In genomic region chr5:32197698-32198097, GRCm38 (mm10) we compare ENCODE assay signal across 8 mouse cellular contexts. TPM values are rescaled to one million over a fixed set of nuclear protein-coding genes. Genes with fewer than 3 reads are reported as not detected.
DNase-seq lines count a peak whose midpoint lies in the region; ATAC-seq and TF ChIP-seq lines count a peak whose summit lies in the region.

No protein-coding gene starts in this region.

- no peaks in the 10 kb centered on the region for H3K9me3 ChIP-seq in heart, embryonic 16.5 days (replicated peaks; ENCODE audit: control insufficient read depth, low read length)
- H3K9me3 ChIP-seq in liver, postnatal 0 days (ENCODE audit: low read length) = no peaks in the 10 kb centered on the region

- no peaks in the 10 kb centered on the region for H3K27me3 ChIP-seq in heart, embryonic 16.5 days (ENCODE audit: control insufficient read depth, insufficient read depth, low read length)
- no peaks in the 10 kb centered on the region for H3K27me3 ChIP-seq in liver, postnatal 0 days (ENCODE audit: insufficient read depth, low read length)

- ATAC-seq in heart, embryonic 16.5 days (replicated peaks; ENCODE audit: extremely low read depth, insufficient read depth, low FRiP score) = peak; percentile 77
- peak; percentile 75 for ATAC-seq in liver, postnatal 0 days

- no peak overlapping the region for H3K27ac ChIP-seq in heart, embryonic 16.5 days (ENCODE audit: low read length)
- no peak overlapping the region for H3K27ac ChIP-seq in liver, postnatal 0 days (ENCODE audit: low read depth)

- H3K4me3 ChIP-seq in heart, embryonic 16.5 days (ENCODE audit: low read length) = no peak overlapping the region
- no peak overlapping the region for H3K4me3 ChIP-seq in liver, postnatal 0 days (ENCODE audit: low read depth, low read length)

- no peak for TF ChIP-seq EP300 in liver, postnatal 0 days (IDR thresholded peaks at IDR 0.05; ENCODE audit: low read depth)

- no peaks in the 10 kb centered on the region for H3K4me1 ChIP-seq in heart, embryonic 16.5 days (ENCODE audit: control insufficient read depth, insufficient read depth, low read length)
- peaks cover 11% of the 10 kb centered on the region; the same call in 1 of the 2 replicates for H3K4me1 ChIP-seq in liver, postnatal 0 days (ENCODE audit: insufficient read depth)

- peak; percentile 89 for DNase-seq in ES-CJ7 (ENCODE audit: low read depth, low spot score)
- DNase-seq in brain, embryonic 18.5 days (ENCODE audit: low read depth, low spot score) = peak; percentile 6
- DNase-seq in fibroblast of lung, adult 2 months (ENCODE audit: low read depth) = peak; percentile 82
- peak; percentile 97 for DNase-seq in layer of hippocampus, adult 11-12 months (ENCODE audit: low spot score)
- peak; percentile 91 for DNase-seq in liver, postnatal 0 days
- DNase-seq in ovary, postnatal 36 days (ENCODE audit: low spot score) = peak; percentile 89
- DNase-seq in thymus, postnatal 14 days = peak; percentile 90

- WGBS in heart, embryonic 16.5 days = 3% methylated on average over 4 of the region's 4 CpGs
- WGBS in liver, postnatal 0 days (ENCODE audit: insufficient replicate concordance) = 5% methylated on average over 4 of the region's 4 CpGs

- peak; percentile 96 for TF ChIP-seq CTCF in liver, postnatal 0 days (IDR thresholded peaks at IDR 0.05; ENCODE audit: low read depth)

- H3K36me3 ChIP-seq in heart, embryonic 16.5 days (ENCODE audit: control insufficient read depth, insufficient read depth) = no peaks in the 10 kb centered on the region
- no peaks in the 10 kb centered on the region for H3K36me3 ChIP-seq in liver, postnatal 0 days (replicated peaks; ENCODE audit: insufficient read depth, low read length)

- H3K4me2 ChIP-seq in heart, embryonic 16.5 days (ENCODE audit: low read depth, low read length) = no peak overlapping the region
- no peak overlapping the region for H3K4me2 ChIP-seq in liver, postnatal 0 days (ENCODE audit: low read depth, low read length)

- no peak overlapping the region for H3K9ac ChIP-seq in heart, embryonic 16.5 days (ENCODE audit: low read length)
- H3K9ac ChIP-seq in liver, postnatal 0 days (replicated peaks) = no peak overlapping the region

RNA-seq across cellular contexts. Expression of gene Plb1, which starts 34.8 kb away (rescaled TPM):
- 2.5 and 3.8 TPM in 2 replicates for polyA plus RNA-seq in heart, embryonic 16.5 days (2015; fragmentation: Nextera tagmentation; extraction: Ambion mirVana)
- 0.18 TPM in 1 of 2 replicates, not detected in the other for polyA plus RNA-seq in liver, postnatal 0 days (2015; fragmentation: Nextera tagmentation; extraction: Ambion mirVana)

Comparison
In these comparisons a context has a peak if more than half of its experiments do, and no peak if none do; other contexts are left out.
1. DNase-seq: peak in every context shown above with its lines; median percentile 97 in layer of hippocampus, adult 11-12 months; 91 in liver, postnatal 0 days; 90 in thymus, postnatal 14 days; 89 in ES-CJ7; 89 in ovary, postnatal 36 days; 82 in fibroblast of lung, adult 2 months; 6 in brain, embryonic 18.5 days.